Mouse (Mus musculus) MEL-GATA-1-ER (cell line): ENCODE measurements around the gene Trpm5.

Experiments
- DNase-seq: peaks from one replicate; pipeline ENCODE4 v3.0.0-alpha.2; 2012; ENCODE audit warnings: low read depth; ENCODE audit errors: extremely low read depth

Trpm5 gene

GRCm38 (mm10) chr7:143106062-143106461 lies 11.6 kb upstream of the Trpm5 start, which contains the start of gene Kcnq1:
Kcnq1 (plus strand) TSS chr7:143106362.
- no peak for DNase-seq

DNA sequence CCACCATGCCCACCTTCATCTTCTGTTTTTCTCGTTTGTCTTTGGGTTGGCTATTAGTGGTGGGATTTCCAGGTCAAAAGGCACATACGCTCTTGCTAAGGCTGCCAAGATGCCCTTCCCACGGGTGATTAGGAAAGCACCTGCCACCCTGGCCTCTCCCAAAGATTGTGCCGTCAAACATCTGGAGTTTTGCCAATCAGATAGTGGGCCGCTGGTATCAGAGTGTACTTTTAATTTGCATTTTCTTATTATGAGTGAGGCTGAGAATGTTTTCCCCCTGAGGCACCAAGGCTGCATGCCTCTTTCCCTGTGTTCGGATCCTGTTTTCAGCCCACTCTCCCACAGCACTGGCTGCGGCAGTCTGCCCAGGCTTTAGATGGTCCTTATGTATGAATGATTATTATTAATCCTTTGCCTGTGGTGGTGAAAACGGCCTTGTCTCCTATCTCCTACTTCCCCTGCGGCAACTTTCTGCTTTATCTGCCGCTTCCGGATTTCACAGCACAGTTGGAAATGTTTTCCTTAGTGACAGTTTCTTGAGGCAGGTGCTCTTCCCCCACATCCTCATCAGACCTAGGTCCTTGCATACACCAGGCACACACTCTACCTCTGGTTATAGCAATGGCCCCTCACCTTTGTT lies 10.9 kb upstream of the Trpm5 start:
- peak; percentile 56 for DNase-seq

GRCm38 (mm10) chr7:143100759-143101158 lies 6.3 kb upstream of the Trpm5 start:
- no peak for DNase-seq

- no peak for DNase-seq
Observed at GRCm38 (mm10) chr7:143095554-143095907, 1.1 kb upstream of the Trpm5 start.

- DNase-seq, result no peak
Observed at GRCm38 (mm10) chr7:143093847-143094246, 595 bp downstream of the Trpm5 start.

- DNase-seq, result no peak
Observed at GRCm38 (mm10) chr7:143087070-143087579, 7.3 kb downstream of the Trpm5 start.

- no peak for DNase-seq
Observed at GRCm38 (mm10) chr7:143086366-143086765, 8.1 kb downstream of the Trpm5 start.

DNA sequence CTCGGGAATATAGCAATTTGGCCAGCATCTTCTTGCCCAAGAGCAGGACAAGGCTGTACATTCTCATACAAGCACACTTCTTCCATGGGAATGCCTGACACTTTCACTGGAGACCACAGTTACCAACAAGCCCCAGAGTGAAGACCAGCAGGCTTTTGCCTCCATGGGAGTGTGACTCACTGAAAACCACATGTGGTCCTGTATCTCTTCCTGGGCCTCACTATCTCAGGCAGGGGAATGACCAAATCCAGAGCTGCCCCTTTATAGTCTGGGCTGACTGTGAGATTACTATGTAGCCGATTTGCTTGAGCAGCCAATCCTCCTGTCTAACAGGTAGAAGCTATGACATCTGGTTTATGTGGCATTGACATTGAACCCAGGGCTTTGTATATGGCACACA lies 10.7 kb downstream of the Trpm5 start:
- no peak for DNase-seq

GRCm38 (mm10) chr7:143082024-143082423 lies 12.4 kb downstream of the Trpm5 start:
- DNase-seq, result no peak

GRCm38 (mm10) chr7:143077351-143077750 lies 17.1 kb downstream of the Trpm5 start:
- DNase-seq, result no peak

DNA sequence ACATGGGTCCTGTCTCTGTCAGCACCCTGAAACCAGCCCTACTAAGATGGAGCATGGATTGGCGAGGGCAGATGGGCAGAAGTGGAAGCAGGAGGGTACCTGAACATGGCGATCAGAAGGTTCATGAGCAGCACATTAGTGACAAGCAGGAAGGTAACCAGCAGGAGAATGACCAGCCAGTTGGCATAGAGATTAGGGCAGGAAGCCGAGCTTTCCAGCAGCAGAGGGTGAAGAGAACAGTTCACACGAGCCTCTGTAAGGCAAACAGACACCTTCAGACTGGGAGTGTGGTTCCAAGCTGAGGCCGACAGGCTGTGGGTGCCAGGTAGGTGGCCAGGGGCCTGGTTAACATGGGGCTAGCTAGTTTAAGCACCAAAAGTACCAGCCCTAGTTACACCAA lies 19.0 kb downstream of the Trpm5 start:
- DNase-seq, result no peak

GRCm38 (mm10) chr7:143073086-143073485 lies 21.4 kb downstream of the Trpm5 start:
- peak; percentile 46 for DNase-seq

GRCm38 (mm10) chr7:143072605-143073004 lies 21.8 kb downstream of the Trpm5 start:
- no peak for DNase-seq

- DNase-seq, result no peak
Observed at GRCm38 (mm10) chr7:143070506-143071070, 23.9 kb downstream of the Trpm5 start.

GRCm38 (mm10) chr7:143069751-143070400 lies 24.6 kb downstream of the Trpm5 start:
- DNase-seq, result no peak

DNA sequence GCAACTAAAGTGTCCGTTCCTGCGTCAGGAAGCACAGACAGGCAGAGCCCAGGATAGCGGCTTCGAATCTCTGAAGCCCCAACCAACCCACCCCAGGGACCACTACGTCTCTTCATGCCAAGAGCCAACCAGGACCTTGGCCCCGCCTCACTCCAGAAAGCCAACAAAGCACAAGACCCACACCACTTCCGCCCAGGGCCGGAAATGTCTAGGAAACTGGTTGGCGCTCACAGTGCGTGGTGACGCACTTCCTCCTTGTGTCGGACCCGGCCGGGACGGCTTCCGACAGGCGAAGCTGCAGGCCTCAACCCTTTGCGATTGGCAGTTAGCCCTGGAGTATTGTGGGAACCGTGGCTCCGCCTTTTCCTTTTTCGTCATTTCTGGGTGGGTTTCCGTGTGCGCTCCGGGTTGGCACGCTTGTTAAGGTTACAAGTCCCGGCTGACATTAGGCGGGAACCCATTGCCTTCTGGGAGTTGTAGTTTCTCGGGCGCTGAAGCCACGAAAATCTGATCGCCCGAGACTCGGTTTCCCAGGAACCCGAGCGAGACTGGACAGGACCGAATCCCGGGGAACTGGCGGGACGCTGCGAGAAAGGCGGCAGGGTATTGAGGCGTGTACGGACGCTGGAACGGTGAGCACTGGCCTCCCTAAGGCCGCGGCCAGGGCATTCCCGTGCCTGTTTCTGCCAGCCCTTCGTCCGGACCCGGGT lies 25.4 kb downstream of the Trpm5 start, which contains the start of gene Tssc4:
Tssc4 (plus strand) TSS at position 368 of the 710 bp plus-strand sequence.
- DNase-seq, result peak; percentile 99

DNA sequence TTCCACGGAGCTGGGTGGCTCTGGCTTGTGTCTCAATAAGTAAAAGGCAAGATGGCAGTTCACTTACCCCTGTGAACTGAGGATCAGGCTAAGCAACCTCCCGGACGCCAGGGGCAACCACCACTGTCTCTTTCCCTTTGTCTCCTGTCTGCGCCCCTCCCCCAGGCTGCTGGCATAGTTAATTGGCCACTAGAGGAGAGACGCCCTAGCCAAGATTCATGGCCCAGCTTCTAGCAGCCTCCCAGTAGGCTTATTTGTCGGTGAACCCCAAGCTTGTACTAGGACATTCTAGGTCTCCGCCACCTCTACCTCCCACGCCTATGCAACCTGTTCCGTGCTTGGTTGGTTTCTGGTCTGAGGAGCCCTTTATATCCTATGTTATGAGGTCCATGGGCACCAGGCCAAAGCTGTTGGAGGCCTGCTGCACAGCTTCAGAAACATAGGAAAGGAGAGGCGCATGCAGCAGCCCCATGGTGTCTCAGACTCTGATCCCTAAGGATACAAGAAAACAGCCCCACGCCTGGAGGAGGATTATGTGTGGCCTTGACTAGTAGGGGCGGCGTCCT lies 26.0 kb downstream of the Trpm5 start:
- no peak for DNase-seq

DNA sequence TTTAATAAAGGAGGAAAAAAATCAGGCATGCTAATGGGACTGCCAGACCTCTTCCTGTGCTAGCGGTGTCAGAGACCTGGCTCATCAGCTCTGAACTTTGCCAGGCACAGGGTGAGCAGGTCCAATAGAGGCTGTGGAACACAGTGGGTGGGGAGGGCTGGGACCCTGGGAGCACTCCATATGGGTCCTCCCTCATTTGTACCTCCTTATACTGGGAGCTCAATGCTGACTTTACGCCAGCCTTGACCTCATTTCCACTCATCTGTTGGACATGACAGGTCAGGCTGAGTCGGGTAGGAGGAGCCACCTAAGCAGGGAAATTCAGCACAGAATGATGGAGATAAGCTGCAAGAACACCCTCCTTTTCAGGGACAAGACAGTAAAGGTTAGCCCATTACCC lies 26.5 kb downstream of the Trpm5 start:
- DNase-seq, result no peak

DNA sequence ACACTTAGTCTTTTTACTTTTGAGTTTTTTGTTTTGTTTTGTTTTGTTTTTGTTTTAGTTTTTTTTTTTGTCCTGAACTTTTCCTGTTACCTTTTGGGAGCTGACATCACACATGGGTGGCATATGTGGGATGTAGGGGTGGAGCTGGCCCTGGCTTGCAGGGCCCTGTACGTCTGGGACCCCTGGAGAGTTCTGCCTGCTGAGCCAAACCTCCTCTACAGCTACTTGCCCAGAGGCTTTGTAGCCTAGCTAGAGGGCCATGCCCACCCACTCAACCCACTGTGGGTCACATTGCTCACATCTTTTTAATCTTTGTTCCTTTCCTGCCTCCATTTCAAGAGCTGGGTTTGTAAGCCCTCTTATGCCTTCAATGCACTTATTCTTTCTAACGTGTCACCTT lies 27.0 kb downstream of the Trpm5 start:
- no peak for DNase-seq

GRCm38 (mm10) chr7:143065692-143066091 lies 28.8 kb downstream of the Trpm5 start:
- DNase-seq, result no peak

DNA sequence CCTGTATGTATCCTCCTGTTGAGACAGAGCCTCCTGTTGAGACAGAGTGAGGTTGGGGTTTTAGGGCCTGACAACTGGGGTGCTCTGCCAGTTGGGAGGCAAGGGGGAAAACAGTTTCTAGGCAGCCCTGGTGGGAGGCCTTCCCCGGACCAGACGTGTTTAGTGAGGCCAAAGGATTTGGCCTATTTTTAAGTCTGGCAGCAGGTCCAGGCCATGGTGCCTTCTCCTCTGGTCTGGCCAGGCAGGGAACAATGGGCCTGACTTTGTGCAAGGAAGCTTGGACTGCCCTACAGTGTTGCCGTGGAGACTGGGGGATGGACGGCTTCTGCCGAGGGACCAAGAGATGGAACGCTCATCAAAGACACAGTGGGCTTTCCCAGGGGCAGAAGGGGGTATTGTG lies 30.2 kb downstream of the Trpm5 start:
- DNase-seq, result no peak

DNA sequence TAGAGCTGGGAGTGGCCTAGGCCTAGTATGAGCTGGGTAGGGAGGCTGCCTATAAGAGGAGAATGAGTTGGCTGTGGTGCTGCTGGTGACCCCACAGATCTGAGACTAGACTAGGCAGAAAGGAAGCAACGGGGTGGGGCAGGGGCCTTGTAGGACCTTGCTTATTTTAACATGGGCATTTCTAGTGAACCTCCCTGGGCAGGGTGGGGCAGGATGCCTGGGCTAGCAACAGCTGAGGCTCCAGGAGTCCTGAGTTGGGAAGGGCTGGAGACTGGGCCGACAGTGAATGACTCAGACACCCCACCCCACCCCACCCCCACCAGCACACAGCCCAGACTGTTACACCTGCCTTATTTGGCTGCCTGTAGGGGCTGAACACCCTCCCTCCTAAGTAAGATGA lies 31.7 kb downstream of the Trpm5 start:
- no peak for DNase-seq
